Mouse (Mus musculus) embryonic stem cell, embryonic (primary cell): ENCODE data around the gene Grasp.

Experiments used
- CTCF ChIA-PET, 4 experiments: fragments of 300-600 bp in 2 of 4; fragments of 350-600 bp in 2 of 4; sonication (Branson Sonifier 250); formaldehyde crosslinking; loops; one replicate each; lab custom pipeline; 2022; ENCODE audit warnings: inconsistent platforms in 2 of 4; lab: Charles Lee
- POLR2A ChIA-PET, 4 experiments: fragments of 300-600 bp in 2 of 4; fragments of 350-600 bp in 2 of 4; sonication (Branson Sonifier 250); formaldehyde crosslinking; loops; one replicate each; lab custom pipeline; 2022; ENCODE audit warnings: antibody characterized with exemption in 4 of 4, inconsistent platforms in 1 of 4; lab: Charles Lee

The Grasp gene

DNA sequence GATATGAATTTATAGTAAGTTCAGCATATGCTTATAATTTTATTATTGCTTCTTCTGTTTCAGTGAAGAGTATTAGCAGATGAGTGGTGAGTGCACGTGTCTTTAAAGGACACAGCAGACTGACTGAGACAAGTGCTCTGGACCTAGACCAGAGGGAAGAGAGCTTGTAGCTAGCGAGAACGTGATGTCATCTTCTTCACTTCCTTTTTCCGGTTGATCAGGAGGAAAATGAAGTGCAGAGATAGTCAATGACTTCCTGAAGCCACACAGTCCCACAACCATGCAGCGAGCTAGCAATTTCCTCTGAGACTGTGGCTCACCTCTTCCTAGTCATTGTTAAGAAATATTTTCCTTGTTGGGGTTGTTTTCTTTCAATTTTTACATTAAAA lies 33.2 kb upstream of the Grasp start:
- CTCF ChIA-PET, result interaction anchor here in 3 of 4 experiments (0.5 to 1.2 kb wide), 5 partner anchors 19 to 1591 kb away, joined by 3 to 4 read pairs (median 3); no protein-coding TSS in a partner anchor
- POLR2A ChIA-PET, result interaction anchor here in 2 of 4 experiments (0.8 to 2.5 kb wide), 4 partner anchors 9 to 43 kb away, joined by 3 to 11 read pairs (median 4); no protein-coding TSS in a partner anchor

DNA sequence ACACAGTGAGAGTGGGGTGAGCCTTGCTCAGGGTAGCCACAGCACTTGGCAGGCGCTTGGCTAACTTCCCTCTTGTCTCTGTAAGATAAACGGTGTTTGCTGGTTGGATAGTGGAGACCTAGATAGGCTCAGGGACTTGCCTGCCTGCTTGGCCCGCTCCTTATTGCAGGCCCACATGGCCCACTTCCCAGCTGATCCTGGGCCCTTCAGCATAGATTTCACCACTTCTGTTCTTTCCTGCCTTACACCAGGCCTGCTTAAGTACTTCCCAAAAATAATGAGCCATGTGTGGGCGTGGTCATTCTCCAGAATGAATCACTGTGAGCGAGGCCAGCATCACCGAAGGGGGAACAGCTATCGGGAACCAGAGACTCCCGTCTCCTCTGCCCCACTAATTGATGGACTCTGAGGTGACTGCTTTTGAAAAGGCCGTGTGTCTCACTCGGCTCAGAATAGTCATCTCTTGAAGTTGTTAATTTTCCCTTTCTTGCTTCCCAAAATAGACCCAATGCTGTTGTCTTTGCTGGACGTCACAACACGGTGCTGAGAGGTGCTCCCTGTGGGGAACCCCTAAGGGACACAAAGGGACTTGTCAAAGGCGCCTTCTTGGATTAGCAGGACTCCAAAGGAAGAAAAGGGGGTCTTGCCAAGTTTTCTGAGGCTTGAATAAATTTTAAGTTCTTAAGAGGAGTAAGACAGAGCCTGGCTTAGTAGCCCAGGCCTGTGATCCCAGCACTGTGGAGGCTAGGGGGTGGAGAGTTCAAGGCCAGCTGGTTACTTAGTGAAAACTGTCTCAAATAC lies 32.3 kb upstream of the Grasp start:
- ChIA-PET POLR2A (interaction anchor here in 3 of 4 experiments (0.5 to 2.5 kb wide), 10 partner anchors 9 to 224 kb away, joined by 3 to 11 read pairs (median 4); partner anchors contain the start of gene Acvr1b (in 1 of the 3)), CTCF (interaction anchor here in 3 of 4 experiments (0.6 to 1.5 kb wide), 6 partner anchors 10 to 287 kb away, joined by 3 to 8 read pairs (median 4); no protein-coding TSS in a partner anchor)

DNA sequence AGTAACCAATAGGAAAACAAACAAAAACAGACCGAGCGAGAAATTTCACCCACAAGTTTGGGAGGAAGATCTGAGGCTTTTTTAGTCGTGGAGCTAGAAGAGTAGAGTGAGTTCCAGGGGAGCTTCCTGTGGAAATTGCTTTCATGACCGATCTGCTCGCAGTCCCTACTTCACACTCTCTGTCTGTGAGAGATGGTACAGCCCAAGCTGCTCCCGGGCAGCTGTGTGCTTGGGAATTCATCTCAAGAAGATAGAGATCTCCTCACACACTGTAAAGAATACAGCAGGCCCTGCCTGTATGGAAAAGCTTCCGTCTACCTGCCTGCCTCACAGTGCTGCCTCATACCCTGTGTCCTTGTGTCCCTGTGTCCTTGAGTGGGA lies 31.7 kb upstream of the Grasp start:
- ChIA-PET POLR2A (interaction anchor here in 3 of 4 experiments (0.5 to 2.4 kb wide), 8 partner anchors 10 to 223 kb away, joined by 3 to 7 read pairs (median 3); partner anchors contain the start of gene Acvr1b (in 1 of the 3)), CTCF (interaction anchor here in 3 of 4 experiments (0.6 to 1.5 kb wide), 5 partner anchors 10 to 287 kb away, joined by 3 to 8 read pairs (median 4); no protein-coding TSS in a partner anchor)

DNA sequence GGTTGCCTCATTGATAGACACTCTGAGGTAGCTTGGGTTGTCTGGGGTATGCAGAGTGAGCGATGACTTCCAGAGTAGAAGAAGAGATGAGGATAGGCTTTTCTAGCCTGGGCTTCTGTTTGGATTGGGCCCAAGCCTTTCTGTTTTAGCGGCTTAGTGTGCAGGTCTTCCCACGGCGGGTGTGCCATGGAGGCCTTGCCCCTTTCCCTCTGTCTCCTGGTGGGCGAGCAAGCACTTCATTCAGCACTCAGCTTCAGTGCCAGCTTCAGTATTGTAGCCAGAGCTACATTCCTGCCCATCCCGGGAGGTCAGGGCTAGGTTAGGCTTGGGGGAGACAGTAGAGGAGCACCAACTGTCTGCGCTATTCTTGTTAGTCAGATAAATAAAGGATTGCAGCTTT lies 31.3 kb upstream of the Grasp start:
- ChIA-PET CTCF (interaction anchor here in 3 of 4 experiments (0.6 to 1.5 kb wide), 5 partner anchors 9 to 1157 kb away, joined by 3 to 6 read pairs (median 4); no protein-coding TSS in a partner anchor), POLR2A (interaction anchor here in 3 of 4 experiments (0.8 to 2.4 kb wide), 5 partner anchors 10 to 47 kb away, joined by 3 to 7 read pairs (median 3); partner anchors contain the start of gene Acvr1b (in 1 of the 3))

DNA sequence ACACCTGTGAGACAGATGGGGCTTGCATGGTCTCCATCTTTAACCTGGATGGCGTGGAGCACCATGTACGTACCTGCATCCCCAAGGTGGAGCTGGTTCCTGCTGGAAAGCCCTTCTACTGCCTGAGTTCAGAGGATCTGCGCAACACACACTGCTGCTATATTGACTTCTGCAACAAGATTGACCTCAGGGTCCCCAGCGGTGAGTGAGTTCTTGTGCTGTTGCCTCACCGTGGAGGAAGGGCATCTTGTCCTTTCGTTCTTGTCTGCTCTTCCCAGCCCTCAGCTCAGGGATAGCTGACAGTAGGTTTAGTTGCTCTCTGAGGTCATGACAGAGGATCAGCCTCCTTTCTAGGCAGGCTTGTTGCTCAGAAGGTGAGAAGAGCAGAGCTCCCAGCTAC lies 30.0 kb upstream of the Grasp start:
- ChIA-PET CTCF (interaction anchor here in 3 of 4 experiments (0.6 to 1.3 kb wide), 5 partner anchors 14 to 122 kb away, joined by 3 to 5 read pairs (median 4); no protein-coding TSS in a partner anchor), POLR2A (interaction anchor here in 3 of 4 experiments (0.8 to 2.4 kb wide), 10 partner anchors 10 to 74 kb away, joined by 3 to 7 read pairs (median 3); partner anchors contain the start of gene Acvr1b (in 1 of the 3))

DNA sequence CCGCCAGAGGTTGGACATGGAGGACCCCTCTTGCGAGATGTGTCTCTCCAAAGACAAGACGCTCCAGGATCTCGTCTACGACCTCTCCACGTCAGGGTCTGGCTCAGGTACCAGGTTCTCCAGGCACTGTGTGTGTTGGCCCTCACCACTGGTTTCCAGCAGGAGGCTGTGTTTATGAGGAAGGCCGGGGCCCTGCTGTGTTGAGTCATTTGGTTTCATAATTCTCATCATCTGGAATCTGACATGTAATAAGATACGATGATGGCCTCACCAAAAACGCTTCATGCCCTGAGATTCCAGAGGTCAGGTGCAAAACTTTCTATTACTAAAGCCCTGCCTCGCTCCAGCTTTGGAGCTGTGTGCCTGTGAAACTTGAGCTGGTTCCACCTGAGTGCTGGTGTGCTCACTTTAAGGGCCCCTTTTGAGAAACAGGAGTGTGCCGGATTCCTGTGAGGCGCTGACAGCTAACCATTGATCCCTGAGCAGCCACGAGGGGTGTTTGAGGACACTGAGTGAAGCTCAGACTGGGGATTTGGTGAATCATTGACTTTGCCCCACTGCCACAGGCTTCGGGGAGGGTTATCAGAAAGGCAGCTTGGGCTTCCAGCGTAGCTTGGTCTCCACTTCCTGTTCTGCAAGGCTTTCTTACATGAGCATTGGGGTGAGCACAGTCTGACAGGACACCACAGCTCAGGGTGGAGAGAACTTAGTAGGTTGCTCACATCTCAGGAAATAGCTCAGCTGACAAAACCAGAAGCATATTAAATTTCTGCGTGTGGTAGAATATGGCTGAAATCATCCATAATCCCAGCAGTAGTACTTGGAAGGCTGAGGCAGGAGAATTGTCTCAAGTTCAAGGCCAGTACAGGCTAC lies 28.8 kb upstream of the Grasp start:
- CTCF ChIA-PET, result interaction anchor here (0.7 to 1.3 kb wide), 5 partner anchors 9 to 121 kb away, joined by 3 to 21 read pairs (median 4); no protein-coding TSS in a partner anchor
- POLR2A ChIA-PET, result interaction anchor here in 3 of 4 experiments (0.6 to 2.4 kb wide), 8 partner anchors 9 to 128 kb away, joined by 3 to 6 read pairs (median 3); no protein-coding TSS in a partner anchor

DNA sequence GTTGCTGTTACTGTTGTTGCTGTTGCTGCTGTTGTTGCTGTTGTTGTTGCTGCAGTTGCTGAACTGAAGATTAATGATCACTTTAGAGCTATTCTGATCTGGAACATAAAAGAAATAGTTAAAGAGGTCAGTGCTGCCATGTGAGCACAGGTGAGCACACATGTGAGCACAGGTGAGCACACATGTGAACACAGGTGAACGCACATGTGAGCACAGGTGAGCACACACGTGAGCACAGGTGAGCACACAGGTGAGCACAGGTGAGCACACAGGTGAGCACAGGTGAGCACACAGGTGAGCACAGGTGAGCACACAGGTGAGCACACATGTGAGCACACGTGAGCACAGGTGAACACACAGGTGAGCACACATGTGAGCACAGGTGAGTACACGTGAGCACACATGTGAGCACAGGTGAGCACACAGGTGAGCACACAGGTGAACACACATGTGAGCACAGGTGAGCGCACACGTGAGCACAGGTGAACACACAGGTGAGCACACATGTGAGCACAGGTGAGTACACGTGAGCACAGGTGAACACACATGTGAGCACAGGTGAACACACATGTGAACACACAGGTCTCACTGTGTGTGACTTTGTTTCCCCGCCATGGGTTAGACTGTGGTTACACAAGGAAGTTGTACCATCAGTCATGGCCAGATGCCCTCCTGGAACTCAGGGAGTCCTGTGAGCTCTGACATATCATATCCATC lies 27.8 kb upstream of the Grasp start:
- ChIA-PET CTCF (interaction anchor here in 1 of 4 experiments (0.8 to 2.5 kb wide), 3 partner anchors 25 to 144 kb away, joined by 3 to 18 read pairs (median 4); no protein-coding TSS in a partner anchor), POLR2A (interaction anchor here in 2 of 4 experiments (1.7 to 2.4 kb wide), 2 partner anchors 15 to 32 kb away, joined by 6 read pairs; no protein-coding TSS in a partner anchor)

DNA sequence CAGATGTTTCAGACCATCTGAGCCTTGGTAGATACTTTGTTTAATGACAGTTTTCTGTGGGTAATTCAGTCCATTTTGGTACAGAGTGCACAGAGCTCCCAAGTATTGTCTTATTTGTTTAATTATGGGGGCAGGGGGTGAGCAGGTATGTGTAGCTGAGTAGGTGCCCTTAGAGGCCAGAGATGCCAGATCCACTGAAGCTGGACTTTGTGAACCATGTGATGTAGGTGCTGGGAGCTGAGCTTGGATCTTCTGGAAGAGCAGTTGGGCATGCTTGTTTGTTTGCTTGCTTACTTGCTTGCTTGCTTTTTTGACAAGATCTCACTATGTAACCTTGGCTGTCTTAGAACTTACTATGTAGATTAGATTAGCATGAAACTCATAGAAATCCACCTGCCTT lies 27.0 kb upstream of the Grasp start:
- POLR2A ChIA-PET, result interaction anchor here in 1 of 4 experiments (0.6 to 1.8 kb wide), 4 partner anchors 7 to 210 kb away, joined by 4 to 6 read pairs (median 5); no protein-coding TSS in a partner anchor
- CTCF ChIA-PET, result interaction anchor here in 3 of 4 experiments (0.6 to 2.9 kb wide), 8 partner anchors 8 to 145 kb away, joined by 3 to 23 read pairs (median 5); no protein-coding TSS in a partner anchor

DNA sequence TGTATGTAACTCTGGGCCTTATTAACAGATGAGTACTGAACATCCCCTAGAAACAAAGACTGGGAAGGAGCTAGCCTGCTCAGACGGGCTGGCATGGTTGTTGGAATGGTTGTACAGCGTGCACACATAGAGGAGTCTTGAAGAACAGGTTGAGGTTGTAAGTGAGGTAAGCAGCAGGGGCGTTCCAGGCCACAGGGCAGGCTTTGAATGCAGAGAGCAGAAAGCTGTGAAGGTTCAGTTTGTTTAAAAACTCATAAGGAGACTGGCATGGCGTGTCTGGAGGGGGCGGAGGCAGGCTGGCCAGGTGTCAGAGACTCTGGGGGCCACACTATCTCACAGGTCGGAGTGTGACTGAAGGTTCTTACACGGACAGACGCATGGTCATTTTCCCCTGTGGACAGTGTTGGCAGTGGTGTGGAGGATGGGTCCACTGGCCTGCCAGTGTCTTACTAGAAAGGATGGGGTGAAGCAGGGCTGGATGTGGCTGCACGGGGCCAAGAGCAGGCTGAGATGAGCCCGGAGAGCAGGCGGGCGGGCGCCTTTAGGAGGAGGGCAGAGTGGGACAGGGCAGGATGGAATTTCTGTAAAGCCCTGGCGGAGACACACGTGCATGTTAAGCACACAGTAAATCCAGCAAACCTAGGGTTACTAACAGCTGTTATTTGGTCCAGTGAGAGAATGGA lies 26.4 kb upstream of the Grasp start:
- ChIA-PET POLR2A (interaction anchor here in 2 of 4 experiments (0.6 to 1.8 kb wide), 10 partner anchors 8 to 508 kb away, joined by 3 to 6 read pairs (median 4); partner anchors contain the start of gene Acvr1b (in 1 of the 2)), CTCF (interaction anchor here (0.6 to 2.9 kb wide), 67 partner anchors 8 to 793 kb away, joined by 3 to 23 read pairs (median 4); partner anchors contain the start of genes Acvr1b (in 3 of the 4) and Ankrd33 (in 1 of the 4))

DNA sequence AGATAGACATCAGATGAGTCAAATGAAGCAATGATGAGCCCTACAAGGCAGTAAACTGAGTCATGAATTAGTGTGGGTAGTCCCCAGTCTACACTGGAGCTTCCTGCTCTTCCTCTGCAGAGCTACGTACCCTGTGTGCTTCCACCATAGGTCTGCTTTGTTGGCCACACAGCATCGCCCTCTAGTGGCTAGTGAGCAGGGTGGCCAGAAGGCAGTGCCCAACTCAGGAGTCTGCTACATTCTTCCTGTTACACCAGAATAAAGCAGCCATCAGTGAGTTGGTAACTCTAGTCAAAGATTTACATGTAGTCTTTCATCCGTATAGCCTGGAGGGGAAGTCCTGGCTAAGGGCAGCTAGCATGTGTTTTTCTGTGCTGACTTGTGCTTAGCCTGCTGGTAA lies 25.8 kb upstream of the Grasp start:
- ChIA-PET POLR2A (interaction anchor here in 2 of 4 experiments (0.6 to 1.8 kb wide), 9 partner anchors 9 to 508 kb away, joined by 3 to 6 read pairs (median 4); partner anchors contain the start of gene Acvr1b (in 1 of the 2)), CTCF (interaction anchor here (0.5 to 2.9 kb wide), 71 partner anchors 9 to 982 kb away, joined by 3 to 23 read pairs (median 4); partner anchors contain the start of genes Acvr1b (in 3 of the 4) and Ankrd33 (in 1 of the 4))

DNA sequence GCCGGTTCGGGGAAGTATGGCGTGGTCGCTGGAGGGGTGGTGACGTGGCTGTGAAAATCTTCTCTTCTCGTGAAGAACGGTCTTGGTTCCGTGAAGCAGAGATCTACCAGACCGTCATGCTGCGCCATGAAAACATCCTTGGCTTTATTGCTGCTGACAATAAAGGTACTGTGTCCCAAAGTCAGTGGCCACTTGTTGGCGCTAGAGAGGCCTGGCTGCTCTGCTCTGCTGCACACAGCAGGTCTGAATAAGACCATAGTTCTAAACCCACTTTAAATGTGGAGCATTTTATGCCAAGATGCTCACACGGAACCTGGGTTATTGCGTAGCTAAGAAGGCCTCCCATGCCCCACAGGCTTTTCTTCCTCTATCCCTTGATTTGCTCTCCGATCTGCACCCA lies 25.1 kb upstream of the Grasp start:
- POLR2A ChIA-PET, result interaction anchor here in 1 of 4 experiments (0.6 to 1.2 kb wide), 2 partner anchors 15 to 26 kb away, joined by 3 to 4 read pairs; no protein-coding TSS in a partner anchor
- CTCF ChIA-PET, result interaction anchor here (0.5 to 2.9 kb wide), 14 partner anchors 10 to 268 kb away, joined by 3 to 23 read pairs (median 4); no protein-coding TSS in a partner anchor

DNA sequence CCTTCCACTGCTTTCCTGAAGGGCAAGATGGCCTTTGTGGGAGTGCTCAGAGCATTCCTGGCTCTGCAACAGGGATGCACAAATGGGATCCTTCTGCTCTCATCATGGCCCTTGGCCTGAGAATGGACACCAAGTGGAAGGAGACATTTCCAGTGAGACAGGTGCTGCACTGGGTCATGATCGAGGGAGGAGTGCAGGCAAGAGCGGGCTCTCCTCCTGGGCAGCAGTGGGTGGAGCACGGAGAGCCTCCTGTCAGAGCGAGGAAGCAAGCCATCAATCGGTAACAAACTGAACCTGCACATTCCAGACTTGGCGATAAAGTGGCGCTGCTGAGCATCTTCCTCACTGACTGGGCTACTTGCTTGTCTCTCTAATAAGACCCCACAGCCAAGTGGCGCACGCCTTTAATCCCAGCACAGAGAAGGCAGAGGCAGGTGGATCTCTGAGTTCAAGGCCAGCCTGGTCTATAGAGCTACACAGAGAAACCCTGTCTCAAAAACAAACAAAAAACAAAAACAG lies 23.2 kb upstream of the Grasp start:
- ChIA-PET CTCF (interaction anchor here in 2 of 4 experiments (1.1 to 2.4 kb wide), 5 partner anchors 9 to 115 kb away, joined by 3 to 8 read pairs (median 6); no protein-coding TSS in a partner anchor), POLR2A (interaction anchor here in 1 of 4 experiments (0.6 kb wide), 1 partner anchor 826 kb away, joined by 3 read pairs; no protein-coding TSS in a partner anchor)

DNA sequence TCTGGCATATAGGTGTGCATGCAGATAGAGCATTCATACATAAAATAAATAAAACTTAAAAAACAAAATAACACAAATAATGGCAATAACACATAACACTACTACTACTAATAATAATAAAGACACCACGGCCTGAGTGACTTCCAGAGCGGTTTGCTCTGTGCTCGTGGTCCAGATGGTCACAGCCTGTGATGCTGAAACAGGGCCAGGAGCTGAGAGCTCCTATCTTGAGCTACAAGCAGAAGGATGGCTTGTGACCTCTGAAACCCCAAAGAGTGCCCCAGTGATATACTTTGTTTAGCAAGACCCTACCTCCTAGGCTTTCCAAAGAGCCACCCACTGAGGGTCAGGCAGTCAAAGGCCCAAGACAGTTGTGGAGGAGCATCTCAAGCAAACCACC lies 22.6 kb upstream of the Grasp start:
- ChIA-PET CTCF (interaction anchor here in 2 of 4 experiments (1.1 to 2.4 kb wide), 5 partner anchors 9 to 115 kb away, joined by 3 to 8 read pairs (median 4); no protein-coding TSS in a partner anchor), POLR2A (interaction anchor here in 1 of 4 experiments (0.5 kb wide), 1 partner anchor 1198 kb away, joined by 3 read pairs; no protein-coding TSS in a partner anchor)

DNA sequence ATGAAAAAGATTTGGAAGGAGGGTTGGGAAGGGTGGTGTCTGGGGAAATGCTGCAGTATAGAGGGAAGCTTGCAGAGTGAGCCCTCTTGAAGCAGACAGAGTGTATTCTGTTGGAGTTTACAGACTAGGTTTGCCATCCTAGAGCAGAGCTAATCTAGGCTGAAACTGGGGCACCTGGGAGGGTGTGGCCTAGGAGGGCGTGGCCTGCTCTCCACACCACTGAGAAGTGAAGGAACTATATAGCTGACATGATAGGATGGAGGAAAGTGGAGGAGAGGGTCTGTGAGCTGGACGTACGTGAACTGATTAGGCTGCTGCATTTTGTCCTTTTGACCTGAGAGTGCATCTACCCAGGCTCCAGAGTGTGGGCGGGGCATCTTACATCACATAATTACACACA lies 20.3 kb upstream of the Grasp start:
- ChIA-PET POLR2A (interaction anchor here in 2 of 4 experiments (0.9 to 2.3 kb wide), 7 partner anchors 9 to 68 kb away, joined by 3 to 5 read pairs (median 4); no protein-coding TSS in a partner anchor), CTCF (interaction anchor here in 2 of 4 experiments (0.6 to 4.1 kb wide), 8 partner anchors 9 to 112 kb away, joined by 3 to 15 read pairs (median 4); no protein-coding TSS in a partner anchor)

DNA sequence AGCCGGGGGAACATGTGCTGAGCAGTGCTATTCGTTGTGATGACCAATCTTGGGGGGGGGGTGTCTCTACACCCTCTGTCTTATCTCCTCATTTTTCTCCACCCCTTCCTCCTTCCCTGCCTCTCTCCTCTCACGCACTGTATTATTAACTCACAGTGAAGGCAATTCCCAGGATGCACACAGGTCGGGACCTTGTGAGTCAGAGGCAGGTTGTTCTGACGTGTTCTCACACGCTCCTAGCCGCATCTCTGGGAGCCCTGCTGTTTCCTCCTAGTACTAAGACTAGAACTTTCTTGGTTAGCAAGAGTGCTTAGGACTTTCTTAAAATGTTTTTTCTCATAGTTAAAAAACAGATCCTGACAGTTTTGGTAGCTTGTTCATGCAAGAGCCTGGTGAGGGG lies 19.2 kb upstream of the Grasp start:
- POLR2A ChIA-PET, result interaction anchor here in 2 of 4 experiments (0.8 to 2.3 kb wide), 6 partner anchors 10 to 112 kb away, joined by 3 to 4 read pairs (median 4); no protein-coding TSS in a partner anchor
- CTCF ChIA-PET, result interaction anchor here in 2 of 4 experiments (1.7 to 4.1 kb wide), 3 partner anchors 17 to 36 kb away, joined by 5 to 15 read pairs (median 6); no protein-coding TSS in a partner anchor
